Comparison of ENCODE assay signal across 10 mouse cellular contexts in the genomic region with DNA sequence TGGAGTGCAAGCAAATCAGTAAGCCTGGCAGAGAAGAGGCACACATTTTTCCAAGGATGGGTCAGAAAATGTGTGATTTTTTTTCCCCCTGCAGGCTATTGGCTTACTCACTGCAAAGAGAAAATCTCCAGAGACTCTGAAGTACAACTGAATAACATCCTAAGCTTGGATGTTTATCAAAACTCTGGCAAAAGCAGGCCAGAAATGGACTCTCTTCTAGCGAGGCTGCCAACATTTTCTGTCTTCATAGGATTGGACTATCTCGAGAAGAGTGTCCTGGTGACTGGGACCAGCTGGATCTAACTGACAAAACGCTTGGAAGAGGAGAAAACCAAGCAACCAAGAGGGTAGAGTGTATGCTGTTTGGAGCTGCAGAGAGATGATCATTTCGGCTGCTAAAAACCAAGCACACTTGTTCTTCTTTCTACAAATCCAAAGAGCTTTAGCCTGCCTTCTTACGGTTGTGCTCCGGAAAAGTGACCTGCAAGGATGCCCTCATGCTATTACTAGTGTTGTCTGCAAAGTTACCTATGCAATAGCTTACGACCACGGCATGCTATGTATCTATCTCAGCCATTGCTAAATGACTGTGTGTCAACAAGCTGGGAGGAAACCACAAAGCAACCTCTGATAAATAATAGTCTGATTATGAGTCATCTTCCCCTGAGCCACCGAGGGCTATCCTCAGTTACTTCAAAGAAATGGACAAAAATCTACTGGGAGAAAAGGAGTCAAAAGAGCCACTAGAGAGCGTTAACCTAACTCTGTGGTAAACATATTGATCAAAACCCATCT. TPM values are rescaled to one million over a fixed set of nuclear protein-coding genes. Genes with fewer than 3 reads are reported as not detected.
A peak's percentile ranks its signal among the peaks of the same experiment; 100 is the strongest.
DNase-seq lines count a peak whose midpoint lies in the region; ATAC-seq and TF ChIP-seq lines count a peak whose summit lies in the region.
"Had no signal": no experiment of that assay in that cellular context is flagged by ENCODE, and none has a peak within 500 bp of the region (broad histone marks: within the 10 kb centered on the region; RNA-seq: fewer than 3 reads in every experiment).

No protein-coding gene starts in this region.

- no peak overlapping the region for H3K4me2 ChIP-seq in hindbrain, postnatal 0 days (ENCODE audit: low read depth, low read length)
- no peak overlapping the region for H3K4me2 ChIP-seq in hindbrain, embryonic 14.5 days (replicated peaks)

- H3K9ac ChIP-seq in hindbrain, postnatal 0 days (replicated peaks; ENCODE audit: low read length), result no peak overlapping the region
- no peak overlapping the region for H3K9ac ChIP-seq in hindbrain, embryonic 14.5 days
- H3K9ac ChIP-seq: liver, embryonic 14.5 days had no signal

- no peaks in the 10 kb centered on the region for H3K4me1 ChIP-seq in hindbrain, postnatal 0 days (ENCODE audit: insufficient read depth, low read length)
- H3K4me1 ChIP-seq in hindbrain, embryonic 14.5 days (replicated peaks; ENCODE audit: control insufficient read depth, insufficient read depth, low read length), result no peaks in the 10 kb centered on the region

- 79% methylated on average over 10 of the region's 10 CpGs for WGBS in hindbrain, postnatal 0 days
- 90% methylated on average over 10 of the region's 10 CpGs for WGBS in hindbrain, embryonic 14.5 days

- no peak overlapping the region for H3K27ac ChIP-seq in hindbrain, postnatal 0 days
- no peak overlapping the region for H3K27ac ChIP-seq in hindbrain, embryonic 14.5 days
- H3K27ac ChIP-seq: liver, embryonic 14.5 days had no signal

- H3K27me3 ChIP-seq in hindbrain, postnatal 0 days (ENCODE audit: insufficient read depth, low read length), result no peaks in the 10 kb centered on the region
- no peaks in the 10 kb centered on the region for H3K27me3 ChIP-seq in hindbrain, embryonic 14.5 days (ENCODE audit: control insufficient read depth, insufficient read depth, low read length)

- no peaks in the 10 kb centered on the region for H3K36me3 ChIP-seq in hindbrain, postnatal 0 days (ENCODE audit: insufficient read depth, low read length)
- no peaks in the 10 kb centered on the region for H3K36me3 ChIP-seq in hindbrain, embryonic 14.5 days (replicated peaks; ENCODE audit: control insufficient read depth, insufficient read depth)
- H3K36me3 ChIP-seq: G1E had no signal

- H3K9me3 ChIP-seq in hindbrain, postnatal 0 days (ENCODE audit: low read length), result no peaks in the 10 kb centered on the region
- H3K9me3 ChIP-seq in hindbrain, embryonic 14.5 days (ENCODE audit: control insufficient read depth, low read length), result 0 out of 2 replicates have a peak, but pooled peaks cover 3% of the 10 kb centered on the region
- H3K9me3 ChIP-seq: G1E had no signal

- intact Hi-C loops in heart, postnatal 25 days (cut with DNase I), result loop anchor here (5.0 kb wide), 1 partner anchor 37 kb away; a partner anchor contains a TSS

- DNase-seq in hindbrain, postnatal 0 days (ENCODE audit: low spot score), result peak; percentile 16
- DNase-seq in hindbrain, embryonic 14.5 days (ENCODE audit: low spot score), result no peak
- peak; percentile 44 for DNase-seq in heart, postnatal 25 days (ENCODE audit: low spot score)
- peak; percentile 52 to 64 for DNase-seq in lung, postnatal 4 days
- no peak for DNase-seq in adrenal gland, adult 2 months
- no peak for DNase-seq in cerebellum, postnatal 25 days
- DNase-seq in left cerebral cortex, adult 8-10 months (ENCODE audit: low spot score in 2 of 2), result no peak

- no peak overlapping the region for H3K4me3 ChIP-seq in hindbrain, postnatal 0 days (ENCODE audit: low read length)
- H3K4me3 ChIP-seq in hindbrain, embryonic 14.5 days (replicated peaks; ENCODE audit: low read length), result no peak overlapping the region

- no peak for TF ChIP-seq CTCF in hindbrain, postnatal 0 days (IDR thresholded peaks at IDR 0.05; ENCODE audit: low read depth)

- no peak for ATAC-seq in hindbrain, postnatal 0 days
- ATAC-seq in hindbrain, embryonic 14.5 days (ENCODE audit: low FRiP score), result no peak
- ATAC-seq in activated CD4-positive, CD25-positive, alpha-beta regulatory T cell, adult 4 months, result peak; percentile 92

RNA-seq across cellular contexts. Expression of a gene that starts 36.1 kb away (rescaled TPM):
- 22.4 and 26.6 TPM in 2 replicates for total RNA-seq in hindbrain, postnatal 0 days (2014; rRNA removed)
- 16.7 and 17.6 TPM in 2 replicates for polyA plus RNA-seq in hindbrain, postnatal 0 days (2015; fragmentation: Nextera tagmentation; extraction: Ambion mirVana)
- 38.8 and 41.7 TPM in 2 replicates for polyA plus RNA-seq in hindbrain, embryonic 14.5 days (2014; fragmentation: Nextera tagmentation; extraction: Ambion mirVana)
- polyA plus RNA-seq in activated CD4-positive, CD25-positive, alpha-beta regulatory T cell, adult 4 months (2017; shearing (Covaris generic)), result 10 to 100 TPM; 41.3 to 45.6 TPM
- 10 to 100 TPM; 23.4 to 32.5 TPM for total RNA-seq in heart, postnatal 25 days (2021)
- total RNA-seq in adrenal gland, adult 2 months (2021), result 10 to 100 TPM; 25.8 to 40.7 TPM
- polyA plus RNA-seq in adrenal gland, adult 2 months (2012; rRNA removed), result 7.0 and 7.9 TPM in 2 replicates
- 10 to 100 TPM; 24.7 to 33.8 (median 28.9) TPM for total RNA-seq in left cerebral cortex, adult 8-10 months (2022)

Comparison
In these comparisons a context has a peak if more than half of its experiments do, and no peak if none do; other contexts are left out.
1. DNase-seq: peak in hindbrain, postnatal 0 days (single experiment), heart, postnatal 25 days (single experiment) and lung, postnatal 4 days (2 of 2); none in hindbrain, embryonic 14.5 days (single experiment), adrenal gland, adult 2 months (single experiment), cerebellum, postnatal 25 days (0 of 2) and left cerebral cortex, adult 8-10 months (0 of 2).